Mouse (Mus musculus) neural tube, embryonic 15.5 days (tissue): Measurements from ENCODE around the gene Gm6205. TPM values are rescaled to one million over a fixed set of nuclear protein-coding genes. Genes with fewer than 3 reads are reported as not detected.
"Not testable (repeated sequence)": the region's sequence is repeated elsewhere in the genome, so short reads cannot be mapped to it uniquely, and the experiment has no call there.

ENCODE experiments used
- ATAC-seq: fragments of 200-750 bp; cut with Nextera tagmentation; 2 replicates; pipeline ENCODE4 v1.8.0; 2017; ENCODE audit warnings: mild to moderate bottlenecking, moderate TSS enrichment, moderate library complexity; ENCODE audit not compliant: low FRiP score
- H3K27ac ChIP-seq: fragments of 300-500 bp; sonication (generic); replicated peaks from 2 replicates; pipeline ENCODE4 v1.5.1; 2015; ENCODE audit warnings: mild to moderate bottlenecking, inconsistent platforms
- H3K27me3 ChIP-seq: fragments of 300-500 bp; sonication (generic); replicated peaks from 2 replicates; pipeline ENCODE4 v1.6.1; 2015; ENCODE audit warnings: inconsistent platforms
- H3K36me3 ChIP-seq: fragments of 300-500 bp; sonication (generic); 2 replicates; pipeline ENCODE4 v1.6.1; 2015; ENCODE audit warnings: inconsistent platforms
- H3K4me1 ChIP-seq: fragments of 300-500 bp; sonication (generic); 2 replicates; pipeline ENCODE4 v1.6.1; 2015; ENCODE audit warnings: inconsistent platforms
- H3K4me2 ChIP-seq: fragments of 300-500 bp; sonication (generic); 2 replicates; pipeline ENCODE4 v1.6.1; 2015; ENCODE audit warnings: inconsistent platforms, mild to moderate bottlenecking, moderate library complexity
- H3K4me3 ChIP-seq: fragments of 300-500 bp; sonication (generic); replicated peaks from 2 replicates; pipeline ENCODE4 v1.5.1; 2015; ENCODE audit warnings: mild to moderate bottlenecking, inconsistent platforms
- H3K9ac ChIP-seq: fragments of 300-500 bp; sonication (generic); replicated peaks from 2 replicates; pipeline ENCODE4 v1.6.1; 2015; ENCODE audit warnings: mild to moderate bottlenecking, inconsistent platforms
- H3K9me3 ChIP-seq: fragments of 300-500 bp; sonication (generic); replicated peaks from 2 replicates; pipeline ENCODE4 v1.6.1; 2016; ENCODE audit warnings: inconsistent platforms
- WGBS: fragments of 180-500 bp; shearing (Covaris S2); methylation state at CpG from one replicate; pipeline ENCODE4 v1.1.7; 2015; ENCODE audit warnings: mixed read lengths; 5-methylcytosine and 5-hydroxymethylcytosine counted together
- polyA plus RNA-seq: library from polyadenylated mRNA; unstranded; fragments of >200 nt; fragmentation: Nextera tagmentation; extraction: Ambion mirVana; gene quantifications from 2 replicates; pipeline ENCODE4 v1.2.1, GENCODE M21; 2015

Gm6205 gene
- not detected in 2 replicates for polyA plus RNA-seq

GRCm38 (mm10) chr5:94648082-94648481 is at the start of gene Gm6205:
TSS of gene Gm6205 (plus strand) at chr5:94648382.
- ATAC-seq, H3K9ac ChIP-seq, H3K4me1 ChIP-seq, H3K27me3 ChIP-seq, H3K4me3 ChIP-seq, H3K27ac ChIP-seq, H3K9me3 ChIP-seq, H3K4me2 ChIP-seq, H3K36me3 ChIP-seq: not testable (repeated sequence)
- no CpG with 5 or more reads among the region's 2 CpGs for WGBS

- H3K27ac ChIP-seq, result not testable (repeated sequence)
- WGBS, result no CpG with 5 or more reads among the region's 1 CpGs
Observed at GRCm38 (mm10) chr5:94616242-94616641, 31.9 kb upstream of the Gm6205 start, which contains the start of gene Gm3147. TSS of gene Gm3147 (minus strand) at chr5:94616342.

GRCm38 (mm10) chr5:94623679-94624078 is 24.5 kb upstream of the Gm6205 start, which contains the start of gene Gm6509:
TSS of gene Gm6509 (plus strand) at chr5:94623979.
- not testable (repeated sequence) for H3K9ac ChIP-seq, H3K27ac ChIP-seq

More at GRCm38 (mm10) chr5:94616242-94616641, 31.9 kb upstream of the Gm6205 start, which contains the start of gene Gm3147:
- H3K9ac ChIP-seq, H3K4me3 ChIP-seq, H3K4me2 ChIP-seq, H3K4me1 ChIP-seq, H3K36me3 ChIP-seq, H3K27me3 ChIP-seq, ATAC-seq, H3K9me3 ChIP-seq: not testable (repeated sequence)

More at GRCm38 (mm10) chr5:94623679-94624078, 24.5 kb upstream of the Gm6205 start, which contains the start of gene Gm6509:
- no CpG with 5 or more reads among the region's 2 CpGs for WGBS
- H3K36me3 ChIP-seq, H3K27me3 ChIP-seq, H3K9me3 ChIP-seq, H3K4me1 ChIP-seq, ATAC-seq, H3K4me3 ChIP-seq, H3K4me2 ChIP-seq: not testable (repeated sequence)

Other genes starting within 250 kb of the Gm6205 start
- gene Gm7682, start 202.6 kb upstream of the Gm6205 start, polyA plus RNA-seq, result not detected in 2 replicates
- gene Gm3139, start 122.1 kb upstream of the Gm6205 start, polyA plus RNA-seq, result not detected in 2 replicates
- gene Gm3147, start 32.0 kb upstream of the Gm6205 start, polyA plus RNA-seq, result not detected in 2 replicates
- gene Gm6509, start 24.4 kb upstream of the Gm6205 start, polyA plus RNA-seq, result not detected in 2 replicates
- not detected in 2 replicates for gene Gm3183, start 217.1 kb downstream of the Gm6205 start, polyA plus RNA-seq